Mouse (Mus musculus) CH12.LX (cell line): ENCODE measurements around the gene Car4. TPM values are rescaled to one million over a fixed set of nuclear protein-coding genes. Genes with fewer than 3 reads are reported as not detected.

Experiments
- DNase-seq: peaks from one replicate; pipeline ENCODE4 v3.0.0-alpha.2; 2013; ENCODE audit errors: extremely low read depth
- H3K27ac ChIP-seq: 2 replicates; pipeline ENCODE4 v1.5.1; 2012; ENCODE audit warnings: low read depth, mild to moderate bottlenecking, control low read depth, moderate library complexity; ENCODE audit not compliant: insufficient read depth
- H3K27me3 ChIP-seq: replicated peaks from 2 replicates; pipeline ENCODE3; 2012; ENCODE audit warnings: inconsistent platforms
- H3K36me3 ChIP-seq, 2 experiments: replicated peaks in 1 of 2; 2 replicates each; pipeline versions ENCODE3 to v1.6.1; 2012; ENCODE audit warnings: inconsistent platforms in 1 of 2, low read length in 1 of 2, mild to moderate bottlenecking in 1 of 2, mixed read lengths in 1 of 2, moderate library complexity in 1 of 2; ENCODE audit not compliant: control insufficient read depth in 1 of 2, insufficient read depth in 1 of 2
- H3K4me1 ChIP-seq, 2 experiments: 2 replicates each; pipeline ENCODE4 v1.6.1; 2012; ENCODE audit warnings: inconsistent platforms in 1 of 2, moderate library complexity in 1 of 2; ENCODE audit not compliant: insufficient read depth in 2 of 2, control insufficient read depth in 1 of 2
- H3K4me2 ChIP-seq: 2 replicates; pipeline ENCODE4 v1.6.1; 2012; ENCODE audit warnings: low read depth, mild to moderate bottlenecking, control low read depth; ENCODE audit not compliant: poor library complexity, insufficient read depth, severe bottlenecking
- H3K4me3 ChIP-seq, 3 experiments: fragments of 150-350 bp in 1 of 3; sonication (generic) in 1 of 3; replicated peaks in 1 of 3; 2 replicates each; pipeline versions ENCODE3 to v1.5.1; 2011 to 2012; ENCODE audit warnings: low read depth in 2 of 3, low read length in 2 of 3, mild to moderate bottlenecking in 2 of 3, moderate library complexity in 2 of 3, control low read depth in 1 of 3, improper control_type of control experiment in 1 of 3, inconsistent platforms in 1 of 3, mixed read lengths in 1 of 3; ENCODE audit not compliant: poor library complexity in 1 of 3
- H3K79me2 ChIP-seq: replicated peaks from 2 replicates; pipeline ENCODE4 v1.6.1; 2012; ENCODE audit warnings: mild to moderate bottlenecking, moderate library complexity; ENCODE audit not compliant: control insufficient read depth, poor library complexity, insufficient read depth, severe bottlenecking; ENCODE audit errors: extremely low read depth
- H3K9ac ChIP-seq: 2 replicates; pipeline ENCODE4 v1.6.1; 2012; ENCODE audit warnings: low read depth, mild to moderate bottlenecking, control low read depth, moderate library complexity; ENCODE audit not compliant: insufficient read depth
- H3K9me3 ChIP-seq: replicated peaks from 2 replicates; pipeline ENCODE3; 2012; ENCODE audit warnings: low read length, inconsistent platforms, mixed read lengths
- CHD2 ChIP-seq: IDR thresholded peaks from 2 replicates; pipeline ENCODE4 v1.6.1; 2011; ENCODE audit warnings: low read length, improper control_type of control experiment
- ELF1 ChIP-seq: IDR thresholded peaks from 2 replicates; pipeline ENCODE4 v1.6.1; 2014; ENCODE audit warnings: low read depth, mild to moderate bottlenecking, inconsistent platforms, low read length, improper control_type of control experiment
- ETS1 ChIP-seq: conservative IDR thresholded peaks from 2 replicates; pipeline ENCODE4 v1.6.1; 2012; ENCODE audit warnings: low read depth, mild to moderate bottlenecking, inconsistent platforms, low read length, improper control_type of control experiment, moderate library complexity
- IRF4 ChIP-seq: IDR thresholded peaks from 2 replicates; pipeline ENCODE4 v1.6.1; 2014; ENCODE audit warnings: low read depth, mild to moderate bottlenecking, inconsistent platforms, low read length, improper control_type of control experiment
- JUN ChIP-seq: IDR thresholded peaks from 2 replicates; pipeline ENCODE4 v1.6.1; 2011; ENCODE audit warnings: low read depth, mild to moderate bottlenecking, low read length, improper control_type of control experiment, moderate library complexity; ENCODE audit not compliant: insufficient read depth
- MAX ChIP-seq: IDR thresholded peaks from 2 replicates; pipeline ENCODE4 v1.6.1; 2011; ENCODE audit warnings: low read length, improper control_type of control experiment
- MAZ ChIP-seq: IDR thresholded peaks from 2 replicates; pipeline ENCODE4 v1.6.1; 2012; ENCODE audit warnings: low read depth, mild to moderate bottlenecking, inconsistent platforms, low read length, improper control_type of control experiment, moderate library complexity
- MEF2A ChIP-seq: IDR thresholded peaks from 2 replicates; pipeline ENCODE4 v1.6.1; 2014; ENCODE audit warnings: low read depth, mild to moderate bottlenecking, inconsistent platforms, low read length, improper control_type of control experiment, borderline replicate concordance
- MXI1 ChIP-seq: IDR thresholded peaks from 2 replicates; pipeline ENCODE4 v1.6.1; 2011; ENCODE audit warnings: mild to moderate bottlenecking, low read depth, low read length, improper control_type of control experiment
- MYC ChIP-seq: IDR thresholded peaks from 2 replicates; pipeline ENCODE4 v1.6.1; 2011; ENCODE audit warnings: low read depth, mild to moderate bottlenecking, improper control_type of control experiment, low read length
- NELFE ChIP-seq: IDR thresholded peaks from 2 replicates; pipeline ENCODE4 v1.6.1; 2011; ENCODE audit warnings: low read depth, low read length, improper control_type of control experiment
- PAX5 ChIP-seq: IDR thresholded peaks from 2 replicates; pipeline ENCODE4 v1.6.1; 2012; ENCODE audit warnings: low read length, inconsistent platforms, mixed read lengths
- POLR2A ChIP-seq: IDR thresholded peaks from 2 replicates; pipeline ENCODE4 v1.6.1; 2011; ENCODE audit warnings: low read depth, mild to moderate bottlenecking, improper control_type of control experiment, low read length
- RAD21 ChIP-seq: IDR thresholded peaks from 2 replicates; pipeline ENCODE4 v1.6.1; 2011; ENCODE audit warnings: low read depth, mild to moderate bottlenecking, low read length, improper control_type of control experiment, moderate library complexity
- SIN3A ChIP-seq: IDR thresholded peaks from 2 replicates; pipeline ENCODE4 v1.6.1; 2012; ENCODE audit warnings: low read length, improper control_type of control experiment, inconsistent platforms
- TBP ChIP-seq: conservative IDR thresholded peaks from 2 replicates; pipeline ENCODE4 v1.6.1; 2011; ENCODE audit warnings: low read depth, low read length, improper control_type of control experiment
- UBTF ChIP-seq: IDR thresholded peaks from 2 replicates; pipeline ENCODE4 v1.6.1; 2012; ENCODE audit warnings: low read depth, mild to moderate bottlenecking, inconsistent platforms, low read length, improper control_type of control experiment, moderate library complexity
- USF1 ChIP-seq: IDR thresholded peaks from 2 replicates; pipeline ENCODE4 v1.6.1; 2014; ENCODE audit warnings: low read depth, mild to moderate bottlenecking, inconsistent platforms, low read length, improper control_type of control experiment
- ZC3H11A ChIP-seq: IDR thresholded peaks from 2 replicates; pipeline ENCODE4 v1.6.1; 2012; ENCODE audit warnings: low read depth, mild to moderate bottlenecking, inconsistent platforms, low read length, improper control_type of control experiment
- dilution Hi-C: fragments of 300-500 bp; cut with MboI; formaldehyde crosslinking; loops from 2 replicates; pipeline ENCODE4 v1.14.3; 2020; ENCODE audit warnings: low sequenced_read_pairs; ENCODE audit not compliant: extremely low pct_unique_long_range_greater_than_20kb, extremely low pct_ligation_motif_present
- in situ Hi-C: fragments of 300-500 bp; cut with MboI; formaldehyde crosslinking; loops from 3 replicates; pipeline ENCODE4 v1.14.3; 2019; ENCODE audit warnings: low sequenced_read_pairs, low pct_ligation_motif_present, low pct_unique_long_range_greater_than_20kb, mixed read lengths
- polyA plus RNA-seq: library from polyadenylated mRNA; unstranded; fragments of >175 nt; gene quantifications from 2 replicates; pipeline ENCODE4 v1.2.1, GENCODE M21; 2012; ENCODE audit warnings: low read depth; ENCODE audit not compliant: insufficient read length
- total RNA-seq, 2 experiments: library from RNA; depleted of rRNA; stranded (reverse); fragments of 300-350 nt in 1 of 2; fragments of >200 nt in 1 of 2; gene quantifications; 2 replicates each; pipeline ENCODE4 v1.2.3; 2012 to 2014

Car4 gene
- total and polyA plus RNA-seq, 3 experiments, result not detected

DNA sequence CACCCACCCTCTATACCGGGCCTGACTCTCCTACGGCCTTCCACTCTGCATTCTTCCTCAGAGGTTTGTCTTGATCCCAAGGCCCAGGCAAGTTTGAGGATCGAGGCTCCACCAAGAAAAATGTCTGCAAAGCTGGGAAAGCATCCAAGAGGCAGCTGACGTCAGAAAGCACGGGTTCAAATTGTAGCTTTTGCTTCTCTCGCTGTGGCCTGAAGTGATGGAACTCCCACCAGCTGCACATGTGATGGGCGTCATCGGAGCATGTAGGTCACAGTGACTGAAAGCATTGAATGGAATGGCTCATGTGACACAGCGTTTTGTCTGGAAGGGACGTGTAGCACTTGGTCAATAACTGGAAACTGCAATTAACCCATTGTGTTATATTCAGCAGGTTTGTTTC, 17.4 kb upstream of the Car4 start:
- Histone ChIP-seq H3K4me1 (no peaks in the 10 kb centered on the region), H3K36me3 (no peaks in the 10 kb centered on the region), H3K9me3 (no peaks in the 10 kb centered on the region)
- no peak for DNase-seq
- TF ChIP-seq JUN, result no peak
- TF ChIP-seq MAZ, result no peak
- no peak for TF ChIP-seq MEF2A
- TF ChIP-seq NELFE, result no peak
- TF ChIP-seq, all 38 proteins: peak for 0
- H3K4me3 ChIP-seq, result no peak overlapping the region
- dilution Hi-C loops (no loop called here), in situ Hi-C loops (no loop called here)
- H3K27me3 ChIP-seq, result peaks cover 68% of the 10 kb centered on the region
- no peak overlapping the region for H3K9ac ChIP-seq
- H3K4me2 ChIP-seq, result no peak overlapping the region
- H3K79me2 ChIP-seq, result no peaks in the 10 kb centered on the region
- no peak overlapping the region for H3K27ac ChIP-seq

GRCm38 (mm10) chr11:84943948-84944347, 13.6 kb upstream of the Car4 start:
- Histone ChIP-seq H3K4me2 (peak overlapping the region; percentile 4; the same call in 1 of the 2 replicates), H3K4me3 (no peak overlapping the region), H3K79me2 (no peaks in the 10 kb centered on the region), H3K36me3 (no peaks in the 10 kb centered on the region), H3K9ac (no peak overlapping the region), H3K9me3 (peaks cover 7% of the 10 kb centered on the region), H3K27ac (no peak overlapping the region), H3K4me1 (no peaks in the 10 kb centered on the region), H3K27me3 (peaks cover 72% of the 10 kb centered on the region)
- dilution Hi-C loops, result no loop called here
- in situ Hi-C loops, result no loop called here
- TF ChIP-seq ETS1 (no peak), MXI1 (peak; percentile 98), UBTF (peak; percentile 56; the same call in 1 of the 2 replicates), SIN3A (peak; percentile 88), JUN (no peak), MAX (peak; percentile 75), MEF2A (no peak), ELF1 (peak; percentile 41; the same call in 1 of the 2 replicates), NELFE (no peak), MAZ (no peak), ZC3H11A (no peak), CHD2 (no peak), IRF4 (no peak), RAD21 (no peak), TBP (no peak), MYC (0 out of 2 replicates have a peak, but pooled peaks have one; percentile 21), PAX5 (no peak), POLR2A (no peak), USF1 (no peak)
- peak; percentile 33 for DNase-seq
